Mouse (Mus musculus): ENCODE data around the gene Dolk. TPM values are rescaled to one million over a fixed set of nuclear protein-coding genes. Genes with fewer than 3 reads are reported as not detected.

Gene Dolk
- total RNA-seq (2022): 10 to 100 TPM; 23.3 to 27.7 (median 25.2) TPM

DNA sequence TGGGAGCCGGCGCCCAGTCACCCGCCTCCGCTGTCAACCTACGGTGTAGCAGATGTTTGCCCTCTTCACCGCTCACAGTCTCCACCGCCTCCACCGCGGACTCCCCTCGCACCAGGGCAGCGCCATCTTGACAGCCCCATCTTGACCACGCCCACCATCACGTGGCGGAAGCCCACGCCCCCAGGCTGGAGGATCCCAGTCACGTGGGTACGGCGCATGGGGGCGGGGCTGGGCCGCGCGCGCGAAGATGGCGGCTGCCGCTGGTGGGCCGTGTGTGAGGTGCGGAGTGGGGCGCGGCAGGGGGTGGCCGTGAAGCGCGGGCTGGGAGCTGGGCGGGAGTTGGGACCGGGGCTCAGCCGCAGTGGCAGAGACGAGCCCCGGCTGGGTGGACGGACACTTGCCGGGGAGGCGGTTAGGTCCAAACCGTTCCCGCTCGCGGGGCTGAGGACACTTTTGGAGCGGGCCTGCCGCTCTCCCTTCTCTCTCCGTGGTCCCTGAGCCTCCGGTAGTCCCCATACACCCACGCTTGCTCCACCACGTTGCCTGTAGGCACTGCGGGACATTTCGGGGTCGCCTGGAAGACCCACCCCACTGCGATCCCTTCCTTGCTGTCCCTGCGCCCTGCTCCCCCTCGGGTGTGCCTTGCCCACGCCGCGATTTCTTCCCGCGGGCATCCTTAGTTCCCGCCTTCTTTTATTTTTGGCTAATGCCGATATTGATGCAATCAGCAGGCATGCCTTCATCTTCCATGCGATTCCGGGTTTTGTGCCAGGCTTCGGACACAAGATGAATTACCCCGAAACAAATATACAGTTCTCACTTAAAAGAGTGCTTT, at the start of gene Dolk, which contains the start of gene Nup188:
TSS of gene Dolk (minus strand) at position 143 of the 835 bp plus-strand sequence.
TSS of gene Nup188 (plus strand) at position 206 of the 835 bp plus-strand sequence.
- DNase-seq (ENCODE audit: low spot score in 2 of 2): peak; percentile 91

DNA sequence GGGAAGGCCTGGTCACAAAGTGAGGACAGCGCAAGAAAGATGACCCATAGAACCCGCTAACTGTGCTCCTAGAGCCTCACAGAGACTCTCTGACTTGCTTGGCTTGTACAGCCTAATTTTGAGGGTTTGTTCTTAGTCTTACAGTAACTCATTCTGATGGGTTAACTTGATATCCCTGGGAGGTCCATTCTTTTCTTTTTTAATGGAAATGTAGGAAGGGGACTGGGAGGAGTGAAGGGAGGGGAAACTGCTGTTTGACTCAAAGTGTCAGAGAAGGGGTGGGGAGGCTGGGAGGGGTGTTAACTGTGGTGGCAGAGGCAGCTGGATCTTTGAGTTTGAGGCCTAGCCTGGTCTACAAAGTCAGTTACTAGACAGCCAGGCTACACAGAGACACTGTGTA, 49.2 kb upstream of the Dolk start:
- DNase-seq (ENCODE audit: low spot score in 2 of 2): no peak

DNA sequence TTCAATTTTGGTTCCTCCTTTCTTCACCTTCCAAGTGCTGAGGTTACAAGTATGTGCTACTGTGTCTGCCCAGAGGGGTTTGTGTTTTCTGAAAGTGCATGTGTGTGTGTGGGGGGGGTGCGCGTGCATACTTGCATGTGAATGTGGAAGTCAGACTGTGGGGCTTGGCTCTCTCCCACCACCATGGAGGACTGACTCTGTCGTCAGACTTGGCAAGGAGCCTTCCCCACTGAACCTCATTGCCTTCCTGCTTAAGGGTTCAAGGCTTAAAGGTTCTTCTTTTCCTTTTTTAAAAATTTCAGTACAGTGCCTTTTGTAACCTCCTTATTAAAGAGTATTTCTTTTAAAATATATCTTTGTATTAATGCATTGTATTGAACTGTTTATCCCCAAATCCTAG, 42.7 kb upstream of the Dolk start:
- DNase-seq (ENCODE audit: low spot score in 2 of 2): no peak

DNA sequence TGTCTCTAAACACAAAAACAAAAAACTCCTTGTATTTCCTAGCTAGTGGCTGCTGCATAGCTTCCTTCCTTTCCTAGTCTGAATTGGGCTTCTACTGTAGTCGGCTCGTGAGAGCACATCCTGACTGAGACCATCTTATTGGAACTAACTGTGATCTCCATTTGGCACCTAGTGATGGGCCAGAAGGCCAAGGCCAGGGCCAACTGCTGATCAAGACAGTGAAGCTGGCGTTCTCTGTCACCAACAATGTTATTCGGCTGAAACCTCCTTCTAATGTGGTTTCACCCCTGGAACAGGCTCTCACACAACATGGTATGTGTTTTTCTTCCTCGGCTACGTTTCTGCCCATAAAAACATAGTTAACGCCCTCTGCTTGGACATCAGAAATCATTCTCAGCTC, 41.1 kb upstream of the Dolk start:
- no peak for DNase-seq (ENCODE audit: low spot score in 2 of 2)

DNA sequence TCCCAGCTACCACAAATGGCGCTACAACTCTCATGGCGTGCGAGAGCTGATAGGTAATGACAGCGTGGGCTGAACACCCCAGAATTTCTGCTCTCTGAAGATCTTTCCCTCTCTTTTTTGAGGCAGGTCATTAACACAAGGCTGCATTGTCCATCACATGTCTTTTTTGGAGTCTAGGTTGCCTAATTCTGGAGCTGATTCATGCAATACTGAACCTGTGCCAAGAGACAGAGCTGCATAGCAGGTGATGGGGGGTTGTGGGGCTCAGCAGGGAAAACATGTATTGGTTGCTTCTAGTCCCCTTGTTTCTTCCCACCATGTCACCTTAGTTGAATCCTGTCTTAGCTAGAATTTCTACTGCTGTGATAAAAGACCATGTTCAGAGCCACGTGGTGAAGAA, 39.2 kb upstream of the Dolk start:
- DNase-seq (ENCODE audit: low spot score in 2 of 2): no peak

DNA sequence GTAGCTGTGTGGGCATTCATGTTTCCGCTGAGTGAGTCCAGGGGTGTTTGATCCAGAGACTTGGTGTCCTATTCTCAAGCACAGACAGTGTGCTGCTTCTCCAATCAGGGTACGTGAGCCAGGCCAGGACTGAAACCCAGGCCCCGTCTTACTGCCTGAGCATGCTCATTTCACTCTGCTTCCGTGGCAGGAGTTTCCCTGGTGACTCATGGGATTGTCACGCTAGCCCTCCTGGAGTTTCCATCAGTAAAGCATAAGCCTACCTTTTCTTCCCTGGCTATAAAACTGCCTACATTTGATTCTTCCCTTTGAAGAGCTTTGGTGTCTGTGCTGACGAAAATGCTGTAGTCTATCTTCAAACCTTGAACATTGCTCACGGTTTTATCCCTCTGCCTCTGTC, 37.0 kb upstream of the Dolk start:
- DNase-seq (ENCODE audit: low spot score in 2 of 2): no peak

DNA sequence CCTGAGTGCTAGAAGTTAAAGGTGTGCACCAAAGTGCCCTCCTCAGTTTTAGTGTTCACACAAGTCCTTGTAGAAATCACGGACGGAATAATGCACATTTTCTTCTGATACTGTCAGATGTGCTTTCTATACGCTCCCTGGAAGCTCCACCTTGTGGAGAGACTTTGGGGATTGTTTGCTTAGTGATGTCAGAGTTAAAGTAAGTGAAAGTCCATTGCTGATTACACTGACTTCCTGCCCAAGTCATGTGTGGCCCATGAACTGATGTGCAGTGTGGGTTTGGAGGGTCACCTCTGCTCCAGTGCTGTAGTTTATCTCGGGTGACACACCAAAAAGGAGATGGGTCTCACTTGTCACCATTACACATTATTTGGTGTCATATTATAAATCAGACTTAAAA, 33.1 kb upstream of the Dolk start:
- DNase-seq (ENCODE audit: low spot score in 2 of 2): no peak

DNA sequence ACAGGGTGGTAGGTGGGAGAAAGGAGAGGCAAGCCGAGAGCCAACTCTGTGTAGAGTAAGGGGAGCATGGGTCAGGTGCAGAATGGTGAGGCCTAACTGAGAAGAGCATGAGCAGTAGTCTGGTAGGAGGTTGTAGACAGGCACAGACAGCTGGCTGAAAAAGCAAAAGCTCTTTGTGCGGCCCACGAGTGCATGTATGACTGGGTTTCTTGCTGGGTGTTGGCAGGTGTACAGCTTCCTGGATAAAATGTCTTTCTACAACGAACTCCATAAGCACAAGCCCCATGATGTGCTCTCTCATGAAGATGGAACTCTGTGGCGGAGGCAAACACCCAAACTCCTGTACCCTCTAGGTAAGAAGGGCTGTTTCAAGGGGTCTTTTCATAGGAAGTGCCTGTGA, 30.8 kb upstream of the Dolk start:
- no peak for DNase-seq (ENCODE audit: low spot score in 2 of 2)

DNA sequence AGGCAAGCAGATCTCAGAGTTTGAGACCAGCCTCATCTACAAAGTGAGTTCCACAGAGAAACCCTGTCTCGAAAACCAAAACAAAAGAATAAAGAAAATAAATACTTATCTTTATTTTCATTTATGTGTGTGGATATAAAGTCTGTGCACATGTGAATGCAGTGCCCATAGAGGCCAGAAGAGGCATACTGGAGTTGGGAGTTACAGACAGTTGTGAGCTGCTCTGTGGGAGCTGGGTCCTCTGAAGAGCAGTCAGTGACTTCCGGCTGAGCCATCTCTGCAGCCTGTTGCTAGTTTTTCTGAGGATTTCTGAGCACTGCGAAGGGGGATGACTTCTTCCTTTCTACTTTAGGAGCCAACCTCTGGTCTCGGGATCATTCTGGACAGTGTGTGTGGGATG, 30.0 kb upstream of the Dolk start:
- DNase-seq (ENCODE audit: low spot score in 2 of 2): no peak

DNA sequence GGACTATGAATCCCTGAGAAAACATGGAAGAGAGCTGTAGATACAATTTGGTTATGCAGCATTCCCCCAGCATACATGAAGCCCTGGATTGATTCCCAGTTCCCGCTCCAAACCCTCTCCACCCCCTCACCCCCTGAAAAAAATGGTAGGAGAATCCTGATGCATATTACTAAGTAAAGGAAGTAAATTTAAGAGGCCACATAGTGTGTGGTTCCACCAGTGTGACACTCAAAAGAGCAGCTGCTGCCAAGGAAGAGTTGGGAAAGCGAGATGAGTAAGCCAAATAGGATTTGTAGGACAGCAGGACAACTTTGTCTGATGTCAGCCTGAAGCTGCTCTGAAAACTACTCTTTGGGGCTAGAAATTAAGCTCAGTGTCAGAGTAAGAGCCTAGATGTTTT, 25.3 kb upstream of the Dolk start:
- DNase-seq (ENCODE audit: low spot score in 2 of 2): no peak

DNA sequence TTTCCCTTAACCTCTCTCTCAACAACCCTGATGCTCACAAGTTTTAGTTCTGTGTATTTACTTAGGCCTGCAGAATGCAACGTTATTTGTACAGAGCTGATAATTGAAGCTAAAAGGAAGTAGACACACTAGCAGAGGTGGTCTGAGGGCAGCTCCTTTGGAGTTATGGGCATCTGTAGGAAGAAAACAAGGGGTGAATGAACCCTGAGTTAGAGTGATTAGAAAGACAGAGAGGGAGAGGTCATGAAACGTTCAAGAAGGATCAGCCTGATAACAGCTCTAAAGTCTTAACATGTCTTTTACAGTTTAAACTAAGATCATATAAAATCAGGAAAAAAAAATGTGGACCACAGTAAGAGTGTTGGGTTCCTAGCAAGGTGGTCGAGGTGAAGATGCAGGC, 23.2 kb upstream of the Dolk start:
- DNase-seq (ENCODE audit: low spot score in 2 of 2): no peak

DNA sequence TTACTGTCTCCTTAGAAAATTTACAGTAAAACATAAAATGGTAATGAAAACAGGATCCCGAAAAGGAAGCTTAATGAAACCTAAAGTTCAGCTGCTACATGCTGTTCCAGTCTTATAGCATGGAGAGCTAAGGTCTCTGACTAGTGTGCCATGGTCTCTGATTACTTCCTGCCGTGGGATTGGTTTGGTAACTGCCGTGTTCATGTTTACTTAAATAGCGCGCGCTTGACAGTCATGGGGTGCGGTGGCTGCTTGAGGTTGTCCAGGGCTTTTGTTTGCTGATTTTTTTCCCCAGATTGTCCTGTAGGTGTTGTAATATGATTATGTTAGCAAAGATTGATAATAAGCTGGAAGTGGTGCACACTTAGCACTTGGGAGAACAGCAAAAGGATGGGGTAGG, 20.0 kb upstream of the Dolk start:
- no peak for DNase-seq (ENCODE audit: low spot score in 2 of 2)

DNA sequence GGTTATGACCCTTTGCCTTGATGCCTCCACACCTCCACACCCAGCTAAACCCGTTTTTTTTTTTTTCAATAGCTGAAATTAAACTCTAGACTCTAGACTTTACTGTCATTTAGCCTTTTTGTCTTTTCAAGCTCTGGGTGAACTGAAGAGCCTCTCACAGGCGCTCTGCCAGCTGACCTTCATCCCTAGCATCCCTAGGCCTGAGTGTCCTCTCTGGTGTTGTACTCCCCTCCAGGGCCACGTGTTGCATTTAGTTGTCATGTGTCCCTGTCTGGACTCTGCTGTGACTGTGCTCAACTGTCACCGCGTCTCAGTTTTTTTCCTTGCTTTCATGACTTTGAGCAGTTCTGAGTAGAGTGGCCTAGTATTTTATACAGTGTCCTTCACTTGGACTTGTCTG, 13.8 kb upstream of the Dolk start:
- DNase-seq (ENCODE audit: low spot score in 2 of 2): no peak

DNA sequence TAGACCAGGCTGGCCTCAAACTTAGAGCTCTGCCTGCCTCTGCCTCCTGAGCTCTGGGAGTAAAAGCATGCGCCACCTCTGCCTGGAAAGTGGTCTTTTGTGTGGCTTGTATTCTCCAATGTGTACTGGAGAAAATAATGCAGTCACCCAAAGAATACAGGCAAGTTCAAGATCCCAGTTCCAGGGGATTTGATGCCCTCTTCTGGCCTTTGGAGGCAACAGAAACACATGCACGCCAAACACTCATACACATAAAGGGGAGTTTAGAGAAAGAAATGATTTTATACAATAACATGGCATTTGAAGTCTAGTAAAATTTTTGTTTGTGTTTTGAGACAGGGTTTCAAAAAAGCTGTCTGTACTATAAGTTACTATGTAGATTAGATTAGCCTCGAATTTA, 13.4 kb upstream of the Dolk start:
- DNase-seq (ENCODE audit: low spot score in 2 of 2): no peak

DNA sequence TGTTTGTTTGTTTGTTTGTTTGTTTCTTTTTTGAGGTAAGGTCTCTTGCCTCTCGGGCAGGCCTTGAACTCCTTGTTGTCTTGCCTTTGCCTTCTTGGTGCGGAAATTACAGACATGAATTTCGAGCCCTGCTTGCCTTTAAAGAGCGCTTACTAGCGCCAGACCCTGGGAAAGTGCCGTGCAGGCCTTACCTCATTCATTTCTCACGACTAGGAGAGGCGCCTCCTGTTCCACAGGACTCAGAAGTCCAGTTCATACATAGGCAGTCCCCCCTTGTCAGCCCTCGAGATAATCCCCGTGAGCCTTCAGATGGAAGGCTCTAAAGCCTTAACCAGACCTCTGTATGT, 866 bp upstream of the Dolk start:
- no peak for DNase-seq (ENCODE audit: low spot score in 2 of 2)

DNA sequence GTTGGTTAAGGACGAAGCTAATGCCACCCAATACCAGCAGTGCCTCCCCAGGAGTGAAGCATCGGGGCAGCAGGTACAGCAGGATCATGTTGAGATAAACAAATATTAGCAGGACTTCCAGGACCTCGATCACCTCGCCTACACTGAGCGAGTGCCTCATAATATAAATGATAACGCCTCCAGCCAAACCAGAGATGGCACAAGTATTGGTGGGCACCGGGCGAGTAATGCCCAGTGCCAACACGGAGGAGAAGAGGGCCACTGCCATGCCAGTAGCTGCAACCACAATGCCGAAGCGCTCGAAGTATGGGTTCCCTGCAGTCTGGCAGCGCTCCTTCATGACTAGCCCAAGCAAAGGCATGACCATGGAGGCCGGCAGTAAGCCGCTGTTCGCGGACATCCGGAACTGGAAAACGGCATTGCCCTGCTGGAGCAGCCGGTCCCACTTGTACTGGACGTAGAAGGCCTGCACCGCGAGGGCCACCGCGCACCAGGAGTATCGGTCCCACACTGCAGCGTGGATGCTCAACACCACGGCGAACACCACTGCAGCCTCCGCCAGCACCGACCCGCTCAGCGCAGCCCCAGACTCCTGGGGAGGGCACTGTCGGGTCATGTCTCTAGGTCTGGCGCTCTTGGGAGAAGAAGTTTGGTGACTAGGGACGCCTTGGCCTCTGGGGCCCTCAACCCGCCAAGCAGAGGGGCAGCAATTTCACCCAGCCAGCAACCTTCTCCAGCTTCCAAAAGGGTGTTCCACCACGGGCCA, 535 bp downstream of the Dolk start:
- DNase-seq (ENCODE audit: low spot score in 2 of 2): no peak

DNA sequence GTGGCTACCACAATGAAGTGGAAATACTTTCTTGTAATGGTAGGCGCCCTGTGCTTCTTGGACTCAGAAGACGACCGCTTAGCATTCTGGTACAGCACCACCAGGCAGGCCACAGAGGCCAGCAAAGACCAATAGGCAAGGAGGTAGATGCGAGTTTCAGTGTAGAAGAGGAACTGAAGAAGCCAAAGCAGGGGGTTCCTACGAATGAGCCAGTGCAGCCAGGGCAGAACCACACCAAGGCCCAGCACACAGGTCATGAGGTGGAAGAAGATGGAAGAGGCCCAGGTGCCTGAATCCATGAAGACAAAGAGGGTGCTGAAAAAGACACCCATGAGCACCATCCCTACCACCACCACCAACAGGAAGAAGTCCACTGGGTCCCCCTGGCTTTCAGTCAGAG, 1.1 kb downstream of the Dolk start:
- no peak for DNase-seq (ENCODE audit: low spot score in 2 of 2)

DNA sequence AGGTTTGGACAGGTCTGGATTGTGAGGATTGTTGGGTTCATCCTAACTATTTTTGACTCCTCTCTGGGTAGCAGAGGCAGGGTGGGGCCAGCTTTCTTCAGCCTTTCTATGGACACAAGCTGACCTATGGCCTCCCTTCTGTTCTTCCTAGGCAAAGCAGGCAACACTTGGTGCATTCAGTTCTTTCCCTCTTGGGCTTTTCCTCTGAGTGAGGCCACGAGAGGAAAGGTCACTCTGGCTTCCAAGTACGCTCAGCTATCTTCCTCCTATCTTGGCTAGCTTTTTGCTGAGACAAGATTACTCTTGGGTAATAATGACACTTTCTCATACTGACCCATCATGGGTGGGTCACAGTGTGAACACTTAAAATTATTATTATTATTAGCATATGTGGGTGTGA, 2.9 kb downstream of the Dolk start:
- no peak for DNase-seq (ENCODE audit: low spot score in 2 of 2)

DNA sequence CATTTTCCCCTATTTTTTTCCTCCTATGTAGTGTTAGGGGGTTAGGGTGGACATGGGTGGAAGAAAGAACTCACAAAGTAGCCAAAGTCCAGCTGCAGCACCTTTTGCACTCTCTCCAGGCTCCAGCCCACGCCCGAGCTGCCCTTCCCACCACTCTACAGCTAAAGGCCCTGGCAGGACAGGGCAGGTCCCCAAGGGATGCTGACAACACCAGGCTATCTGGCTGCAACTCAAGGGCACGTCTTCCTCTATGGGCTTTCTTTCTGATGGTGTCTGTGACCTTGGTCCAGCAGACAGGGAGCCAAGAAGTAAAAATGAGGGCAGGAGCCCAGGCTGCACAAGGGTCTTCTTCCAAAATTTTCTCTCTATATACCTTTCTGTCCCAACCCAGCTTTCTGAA, 4.5 kb downstream of the Dolk start:
- DNase-seq (ENCODE audit: low spot score in 2 of 2): no peak

DNA sequence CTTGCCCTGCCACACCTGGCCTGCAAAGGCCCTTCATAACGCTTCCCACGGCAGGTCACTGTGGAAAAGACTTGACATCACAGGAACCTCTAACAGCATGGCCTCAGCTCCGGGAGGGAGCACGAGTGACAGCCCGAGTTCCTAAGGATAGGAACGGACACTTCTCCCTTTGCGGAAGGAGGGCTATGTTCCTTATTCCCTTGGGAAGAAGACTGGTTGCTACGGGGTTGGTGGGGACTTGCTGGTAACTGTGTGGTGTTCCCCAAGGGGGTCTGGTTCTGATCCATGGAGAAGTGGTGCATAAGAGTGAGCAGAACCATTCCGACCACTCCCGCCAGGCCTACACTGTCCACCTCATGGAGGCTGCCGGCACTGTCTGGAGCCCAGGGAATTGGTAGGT, 5.4 kb downstream of the Dolk start, which contains the start of gene Gm28038:
TSS of gene Gm28038 (plus strand) at position 301 of the 400 bp plus-strand sequence.
- DNase-seq (ENCODE audit: low spot score in 2 of 2): no peak

DNA sequence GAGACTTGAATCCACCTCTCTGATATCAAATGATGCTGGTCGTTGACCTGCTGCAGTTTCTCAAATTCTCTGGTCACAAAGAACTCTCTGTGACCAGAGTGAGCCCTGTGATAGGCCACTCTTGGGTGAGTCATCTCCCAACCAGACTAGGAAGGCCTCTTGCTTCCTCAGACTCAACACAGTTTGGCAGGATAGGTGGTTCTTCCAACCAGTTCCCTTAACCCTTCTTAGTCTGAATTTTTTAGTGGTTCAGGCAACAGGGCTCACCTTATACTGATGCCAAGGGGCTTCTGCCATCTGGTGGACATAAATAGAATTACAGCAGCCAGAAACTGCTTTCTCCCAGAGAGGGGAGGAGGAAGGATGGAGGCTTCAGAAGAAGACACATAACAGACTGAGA, 16.0 kb downstream of the Dolk start:
- DNase-seq (ENCODE audit: low spot score in 2 of 2): peak in 1 of 2 experiments; percentile 64

DNA sequence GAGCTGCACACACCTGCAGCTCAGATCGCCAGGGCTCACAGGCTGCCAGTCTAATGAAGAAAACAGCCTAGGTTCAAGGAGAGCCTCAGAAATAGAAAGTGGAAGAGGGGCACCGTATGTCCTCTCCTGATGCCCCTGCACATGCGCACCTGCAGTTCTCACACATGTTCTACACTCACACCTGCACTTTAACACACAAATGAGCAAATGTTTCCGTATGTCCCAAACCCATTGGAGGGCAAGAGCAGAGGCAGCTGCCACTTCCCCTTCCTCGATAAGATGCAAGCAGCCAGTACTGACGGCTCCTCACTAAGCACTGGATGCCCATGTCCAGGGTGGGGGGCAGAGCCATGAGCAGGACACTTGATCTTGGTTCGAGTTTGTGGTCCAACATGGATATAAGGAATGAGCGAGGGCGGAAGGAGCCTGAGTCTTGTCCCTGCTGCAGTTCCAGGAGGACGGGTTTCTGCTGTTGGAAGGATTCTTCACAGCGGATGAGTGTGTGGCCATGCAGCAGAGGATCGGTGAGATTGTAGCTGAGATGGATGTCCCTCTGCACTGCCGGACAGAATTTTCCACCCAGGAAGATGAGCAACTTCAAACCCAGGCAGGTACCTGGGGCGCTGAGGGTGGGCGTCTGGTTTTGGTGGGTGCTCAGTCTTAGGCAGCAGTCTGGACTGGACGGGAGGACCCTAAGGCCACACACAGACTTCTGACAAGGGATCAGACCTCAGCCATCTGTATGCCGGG, 16.7 kb downstream of the Dolk start:
- no peak for DNase-seq (ENCODE audit: low spot score in 2 of 2)
